Mouse (Mus musculus) Patski (cell line): Measurements from ENCODE around the gene Peli1. TPM values are rescaled to one million over a fixed set of nuclear protein-coding genes. Genes with fewer than 3 reads are reported as not detected.
"Not testable (repeated sequence)": the region's sequence is repeated elsewhere in the genome, so short reads cannot be mapped to it uniquely, and the experiment has no call there.

Source experiments
- ATAC-seq: fragments of 100-300 bp; one replicate; pipeline ENCODE4 v1.8.0; 2021
- CTCF ChIA-PET: fragments of 350-600 bp; sonication (Branson Sonifier 250); formaldehyde crosslinking; loops from one replicate; lab custom pipeline; 2022; ENCODE audit warnings: inconsistent platforms; lab: Charles Lee
- POLR2A ChIA-PET: fragments of 350-600 bp; sonication (Branson Sonifier 250); formaldehyde crosslinking; loops from one replicate; lab custom pipeline; 2022; ENCODE audit warnings: antibody characterized with exemption, inconsistent platforms; lab: Charles Lee
- DNase-seq: peaks from one replicate; pipeline ENCODE4 v3.0.0-alpha.2; 2011; ENCODE audit warnings: low read depth, low spot score
- H3K27me3 ChIP-seq: fragments of 371-371 bp; one replicate; pipeline ENCODE4 v1.5.1; 2021
- CTCF ChIP-seq: fragments of 100-300 bp; IDR thresholded peaks from one replicate; pipeline ENCODE4 v1.5.1; 2021
- in situ Hi-C: fragments of 300-500 bp; cut with MboI; formaldehyde crosslinking; loops from 3 replicates; pipeline ENCODE4 v1.11.1; 2018; ENCODE audit warnings: low pct_unique_long_range_greater_than_20kb, mixed read lengths
- polyA plus RNA-seq: library from polyadenylated mRNA; unstranded; gene quantifications from one replicate; pipeline ENCODE4 v1.2.3, GENCODE M21; 2021

The Peli1 gene
- polyA plus RNA-seq, 1 experiment from 2014 or later, result 13.1 TPM

DNA sequence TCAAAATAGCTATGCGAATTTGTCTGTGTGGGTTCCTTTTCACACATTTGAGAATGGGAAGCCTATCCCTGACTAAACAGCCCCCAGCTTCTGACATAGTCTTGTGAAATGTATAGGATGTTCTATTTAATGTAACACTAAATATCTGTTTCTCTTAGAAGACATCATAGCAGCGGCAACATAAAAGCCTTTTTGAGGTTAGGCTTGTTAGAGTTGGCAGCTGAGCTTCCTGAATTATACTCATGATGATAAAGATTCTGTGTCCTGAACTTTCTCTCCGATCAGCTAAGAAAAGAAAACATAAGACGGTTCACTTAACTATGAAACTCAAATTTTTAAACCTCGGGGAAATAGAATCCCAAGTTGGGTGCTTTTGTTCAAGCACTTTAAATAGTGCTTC lies 59.2 kb downstream of the Peli1 start:
- ChIA-PET CTCF (no interaction called here), POLR2A (no interaction called here)
- ATAC-seq (no peak), DNase-seq (no peak)
- H3K27me3 ChIP-seq, result no peaks in the 10 kb centered on the region
- in situ Hi-C loops, result no loop called here
- no peak for TF ChIP-seq CTCF

GRCm38 (mm10) chr11:21151672-21152071 lies 60.6 kb downstream of the Peli1 start:
- H3K27me3 ChIP-seq, result no peaks in the 10 kb centered on the region
- POLR2A ChIA-PET, result no interaction called here
- no peak for TF ChIP-seq CTCF
- in situ Hi-C loops, result no loop called here
- CTCF ChIA-PET, result no interaction called here
- DNase-seq, result no peak
- ATAC-seq, result no peak

- in situ Hi-C loops, result no loop called here
- no peak for TF ChIP-seq CTCF
These were observed 62.0 kb downstream of the Peli1 start for GRCm38 (mm10) chr11:21153111-21153510.

GRCm38 (mm10) chr11:21157595-21157994 lies 66.5 kb downstream of the Peli1 start:
- CTCF ChIA-PET, result interaction anchor here (1.2 to 1.8 kb wide), 2 partner anchors 11 to 14 kb away, joined by 3 to 5 read pairs; no protein-coding TSS in a partner anchor
- POLR2A ChIA-PET, result no interaction called here
- no peak for TF ChIP-seq CTCF
- in situ Hi-C loops, result no loop called here
- H3K27me3 ChIP-seq, result no peaks in the 10 kb centered on the region
- ATAC-seq (no peak), DNase-seq (no peak)

More at GRCm38 (mm10) chr11:21153111-21153510, 62.0 kb downstream of the Peli1 start:
- DNase-seq (no peak), ATAC-seq (no peak)
- ChIA-PET CTCF (interaction anchor here (0.8 to 1.9 kb wide), 3 partner anchors 20 to 238 kb away, joined by 3 to 4 read pairs (median 3); no protein-coding TSS in a partner anchor), POLR2A (no interaction called here)
- no peaks in the 10 kb centered on the region for H3K27me3 ChIP-seq

- no peak for DNase-seq
- ChIA-PET CTCF (no interaction called here), POLR2A (no interaction called here)
- no peak for ATAC-seq
- no peaks in the 10 kb centered on the region for H3K27me3 ChIP-seq
- no peak for TF ChIP-seq CTCF
- in situ Hi-C loops, result no loop called here
These were observed 71.0 kb downstream of the Peli1 start for GRCm38 (mm10) chr11:21162093-21162492.

DNA sequence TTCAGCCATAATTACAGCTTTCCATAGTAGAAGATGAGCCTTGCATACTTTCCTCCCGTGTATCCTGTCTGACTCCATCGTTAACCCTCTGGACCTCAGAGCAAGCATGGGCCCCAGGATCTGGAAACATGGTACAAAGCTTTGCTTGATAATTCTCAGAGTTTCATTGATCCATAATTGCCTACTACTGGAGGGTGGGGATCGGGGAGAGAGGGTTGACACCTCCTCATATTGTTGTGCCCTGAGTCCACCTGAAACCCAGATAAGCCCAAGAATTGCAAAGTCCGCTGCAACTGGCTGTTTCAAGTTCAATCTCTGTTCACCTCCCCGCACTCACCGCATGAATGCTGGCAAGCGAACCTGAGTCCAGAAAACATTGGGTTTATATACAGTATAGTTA lies 72.1 kb downstream of the Peli1 start:
- no peak for TF ChIP-seq CTCF
- no peak for DNase-seq
- ChIA-PET CTCF (no interaction called here), POLR2A (no interaction called here)
- in situ Hi-C loops, result no loop called here
- ATAC-seq, result no peak
- H3K27me3 ChIP-seq, result no peaks in the 10 kb centered on the region

DNA sequence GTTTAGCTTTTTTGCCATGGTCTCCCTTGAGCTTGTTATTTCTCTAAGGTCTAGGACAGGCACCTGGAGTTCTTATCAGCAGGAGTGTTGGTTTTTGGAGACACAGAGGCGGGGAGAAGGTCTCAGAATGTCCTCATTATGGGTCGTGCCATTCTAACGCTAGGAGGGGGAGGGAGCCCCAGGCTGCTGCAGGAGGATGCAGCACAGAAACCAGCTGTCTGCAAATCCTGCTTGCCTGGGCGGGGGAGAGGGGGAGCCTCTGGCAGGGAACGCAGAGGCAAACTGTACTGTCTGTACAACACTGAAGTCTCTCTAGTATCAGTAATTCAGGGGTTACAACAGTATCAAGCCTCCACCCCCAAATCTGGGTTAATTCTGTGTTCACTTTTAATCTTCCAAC lies 72.6 kb downstream of the Peli1 start:
- no peaks in the 10 kb centered on the region for H3K27me3 ChIP-seq
- DNase-seq (no peak), ATAC-seq (no peak)
- in situ Hi-C loops, result no loop called here
- no peak for TF ChIP-seq CTCF
- CTCF ChIA-PET, result no interaction called here
- POLR2A ChIA-PET, result no interaction called here

- H3K27me3 ChIP-seq, result no peaks in the 10 kb centered on the region
- ATAC-seq, result no peak
- no peak for TF ChIP-seq CTCF
- ChIA-PET CTCF (no interaction called here), POLR2A (no interaction called here)
- no peak for DNase-seq
- in situ Hi-C loops, result no loop called here
These were observed 73.4 kb downstream of the Peli1 start for GRCm38 (mm10) chr11:21164312-21164993.

DNA sequence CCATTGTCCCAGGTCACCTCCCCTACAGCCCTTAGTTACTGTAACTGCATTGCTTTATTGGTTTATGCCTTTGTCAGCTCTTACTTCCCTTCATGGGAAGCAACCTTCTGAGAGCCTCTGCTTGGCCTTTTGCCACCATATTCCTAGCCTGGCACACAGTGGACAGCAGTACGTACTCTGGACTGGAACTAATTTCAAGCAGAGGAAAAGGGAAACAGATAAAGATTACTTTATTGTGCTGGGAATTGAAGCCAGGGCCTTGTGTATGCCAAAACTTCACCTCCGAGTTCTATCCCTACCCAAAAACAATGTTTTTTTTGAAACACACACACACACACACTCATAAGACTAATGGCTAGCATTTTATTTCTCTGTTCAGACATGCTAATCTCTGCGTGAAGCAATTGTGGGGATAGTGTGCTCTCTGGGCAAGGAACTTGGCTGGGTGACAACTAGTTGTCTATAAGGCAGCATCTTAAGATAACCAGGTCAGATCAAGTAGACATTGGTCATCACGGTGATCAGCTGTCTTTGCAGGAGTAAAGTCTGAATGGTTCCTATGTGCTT lies 74.0 kb downstream of the Peli1 start:
- no peak for DNase-seq
- TF ChIP-seq CTCF, result no peak
- POLR2A ChIA-PET, result no interaction called here
- H3K27me3 ChIP-seq, result no peaks in the 10 kb centered on the region
- ATAC-seq, result no peak
- CTCF ChIA-PET, result no interaction called here
- in situ Hi-C loops, result no loop called here

DNA sequence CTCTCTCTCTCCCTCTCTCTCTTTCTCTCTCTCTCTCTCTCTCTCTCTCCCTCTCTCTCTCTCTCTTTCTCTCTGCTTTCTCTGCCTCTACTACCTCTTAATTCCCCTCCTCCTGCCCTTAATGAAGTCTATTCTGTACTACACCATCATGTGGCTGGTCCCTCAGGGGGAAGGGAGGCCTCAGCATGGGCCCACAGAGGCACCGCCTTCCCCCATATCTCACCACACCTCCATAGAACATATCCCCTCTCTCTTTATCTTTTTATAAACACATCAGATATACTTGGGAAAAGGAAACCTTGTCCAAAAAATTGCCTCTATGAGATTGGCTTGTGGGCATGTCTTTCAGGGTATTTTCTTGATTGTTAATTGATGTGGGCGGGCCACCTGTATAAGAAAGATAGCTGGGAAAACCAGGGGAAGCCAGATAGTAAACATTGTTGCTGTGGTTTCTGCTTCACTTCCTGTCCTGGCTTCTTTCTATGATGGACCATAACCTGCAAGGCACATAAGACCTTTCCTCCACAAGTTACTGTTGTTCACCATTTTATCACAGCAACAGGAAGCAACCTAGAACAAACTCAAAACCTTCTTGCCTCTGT lies 75.5 kb downstream of the Peli1 start:
- ChIA-PET POLR2A (no interaction called here), CTCF (no interaction called here)
- H3K27me3 ChIP-seq, result no peaks in the 10 kb centered on the region
- ATAC-seq, result no peak
- no peak for DNase-seq
- in situ Hi-C loops, result no loop called here
- no peak for TF ChIP-seq CTCF

- no peaks in the 10 kb centered on the region for H3K27me3 ChIP-seq
- no peak for TF ChIP-seq CTCF
- ChIA-PET CTCF (no interaction called here), POLR2A (no interaction called here)
- DNase-seq (no peak), ATAC-seq (no peak)
- in situ Hi-C loops, result no loop called here
These were observed 77.9 kb downstream of the Peli1 start for GRCm38 (mm10) chr11:21168828-21169607.

DNA sequence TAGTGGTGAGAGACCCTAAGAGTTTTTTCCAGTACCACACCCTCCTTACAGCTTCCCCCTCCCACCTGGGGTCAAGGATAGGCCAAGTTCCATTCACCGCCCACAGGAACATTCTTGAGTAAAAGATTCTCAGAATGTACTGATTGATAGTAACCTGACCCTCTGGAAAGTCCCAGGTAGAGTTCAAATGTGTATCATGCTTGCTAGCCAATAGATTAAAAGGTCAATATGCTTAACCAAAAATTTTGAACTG lies 78.4 kb downstream of the Peli1 start:
- H3K27me3 ChIP-seq, POLR2A ChIA-PET, ATAC-seq, CTCF ChIA-PET, DNase-seq, in situ Hi-C loops: not testable (repeated sequence)
